Mouse (Mus musculus): ENCODE measurements around the gene Gjc1.

The Gjc1 gene

GRCm38 (mm10) chr11:102818121-102819020 is 1.1 kb downstream of the Gjc1 start:
- DNase-seq (ENCODE audit: low spot score in 2 of 2) = peak in 1 of 2 experiments; percentile 5

GRCm38 (mm10) chr11:102814881-102815280 is 4.6 kb downstream of the Gjc1 start:
- DNase-seq (ENCODE audit: low spot score in 2 of 2) = no peak

- DNase-seq (ENCODE audit: low spot score in 2 of 2) = no peak
Measured at GRCm38 (mm10) chr11:102810721-102811485, 8.6 kb downstream of the Gjc1 start.

- DNase-seq (ENCODE audit: low spot score in 2 of 2) = no peak
Measured at GRCm38 (mm10) chr11:102808246-102808645, 11.3 kb downstream of the Gjc1 start.

- DNase-seq (ENCODE audit: low spot score in 2 of 2) = no peak
Measured at GRCm38 (mm10) chr11:102803453-102803852, 16.0 kb downstream of the Gjc1 start.

GRCm38 (mm10) chr11:102794157-102794556 is 25.3 kb downstream of the Gjc1 start:
- DNase-seq (ENCODE audit: low spot score in 2 of 2) = no peak

- no peak for DNase-seq (ENCODE audit: low spot score in 2 of 2)
Measured at GRCm38 (mm10) chr11:102791682-102792445, 27.6 kb downstream of the Gjc1 start.

- no peak for DNase-seq (ENCODE audit: low spot score in 2 of 2)
Measured at GRCm38 (mm10) chr11:102787688-102788177, 31.8 kb downstream of the Gjc1 start.

GRCm38 (mm10) chr11:102783443-102783842 is 36.1 kb downstream of the Gjc1 start:
- DNase-seq (ENCODE audit: low spot score in 2 of 2) = no peak

- DNase-seq (ENCODE audit: low spot score in 2 of 2) = no peak
Measured at GRCm38 (mm10) chr11:102781523-102781922, 38.0 kb downstream of the Gjc1 start.

GRCm38 (mm10) chr11:102780986-102781351 is 38.5 kb downstream of the Gjc1 start:
- no peak for DNase-seq (ENCODE audit: low spot score in 2 of 2)

GRCm38 (mm10) chr11:102780271-102780985 is 39.1 kb downstream of the Gjc1 start:
- no peak for DNase-seq (ENCODE audit: low spot score in 2 of 2)

- no peak for DNase-seq (ENCODE audit: low spot score in 2 of 2)
Measured at GRCm38 (mm10) chr11:102779824-102780223, 39.7 kb downstream of the Gjc1 start.

- no peak for DNase-seq (ENCODE audit: low spot score in 2 of 2)
Measured at GRCm38 (mm10) chr11:102779081-102779638, 40.3 kb downstream of the Gjc1 start.

- DNase-seq (ENCODE audit: low spot score in 2 of 2) = no peak
Measured at GRCm38 (mm10) chr11:102778597-102778996, 40.9 kb downstream of the Gjc1 start.

GRCm38 (mm10) chr11:102778165-102778564 is 41.3 kb downstream of the Gjc1 start:
- DNase-seq (ENCODE audit: low spot score in 2 of 2) = no peak

GRCm38 (mm10) chr11:102777598-102777997 is 41.9 kb downstream of the Gjc1 start:
- DNase-seq (ENCODE audit: low spot score in 2 of 2) = no peak

GRCm38 (mm10) chr11:102774621-102775141 is 44.8 kb downstream of the Gjc1 start:
- no peak for DNase-seq (ENCODE audit: low spot score in 2 of 2)

GRCm38 (mm10) chr11:102773713-102774611 is 45.5 kb downstream of the Gjc1 start:
- DNase-seq (ENCODE audit: low spot score in 2 of 2) = peak; percentile 55 to 65
